Mouse (Mus musculus): ENCODE results near the gene Akap13.

GRCm38 (mm10) chr7:75549856-75550255, 94.5 kb downstream of the Akap13 start:
- TF ChIP-seq HCFC1 (IDR thresholded peaks at IDR 0.05; ENCODE audit: borderline replicate concordance, insufficient read depth, low read length) (no peak), ZC3H11A (IDR thresholded peaks at IDR 0.05; ENCODE audit: borderline replicate concordance, low read depth, low read length) (no peak), ZNF384 (IDR thresholded peaks at IDR 0.05; ENCODE audit: low read depth, low read length) (no peak), MAFK (IDR thresholded peaks at IDR 0.05; ENCODE audit: insufficient read depth, low read depth, low read length) (no peak), CHD2 (IDR thresholded peaks at IDR 0.05; ENCODE audit: low read depth, low read length) (no peak)
